Mouse (Mus musculus) heart, postnatal 0 days (tissue): Measurements from ENCODE around the gene Sqor.

ENCODE experiments used
- CTCF ChIP-seq: IDR thresholded peaks from 2 replicates; pipeline ENCODE4 v1.5.1; 2016; ENCODE audit warnings: antibody characterized with exemption, control low read depth, low read depth
- EP300 ChIP-seq: IDR thresholded peaks from 2 replicates; pipeline ENCODE4 v1.6.1; 2016; ENCODE audit warnings: antibody characterized with exemption, low read depth

GRCm38 (mm10) chr2:122731456-122731855, 33.6 kb upstream of the Sqor start:
- TF ChIP-seq CTCF (no peak), EP300 (no peak)
